Mouse (Mus musculus) heart, postnatal 36 days (tissue): Measurements from ENCODE around the gene Sgms1. TPM values are rescaled to one million over a fixed set of nuclear protein-coding genes. Genes with fewer than 3 reads are reported as not detected.

ENCODE experiments used
- DNase-seq, 2 experiments: peaks; one replicate each; pipeline ENCODE4 v3.0.0; 2021 to 2022
- intact Hi-C: fragments of 180-260 bp; cut with DNase I; formaldehyde crosslinking; loops from one replicate; pipeline ENCODE4 v1.15.1; 2025
- total RNA-seq, 2 experiments: library from RNA; stranded (reverse); gene quantifications; 2 replicates each; pipeline ENCODE4 v1.2.3; 2021

Gene Sgms1
- 10 to 100 TPM; 60.2 to 76.0 TPM for total RNA-seq

DNA sequence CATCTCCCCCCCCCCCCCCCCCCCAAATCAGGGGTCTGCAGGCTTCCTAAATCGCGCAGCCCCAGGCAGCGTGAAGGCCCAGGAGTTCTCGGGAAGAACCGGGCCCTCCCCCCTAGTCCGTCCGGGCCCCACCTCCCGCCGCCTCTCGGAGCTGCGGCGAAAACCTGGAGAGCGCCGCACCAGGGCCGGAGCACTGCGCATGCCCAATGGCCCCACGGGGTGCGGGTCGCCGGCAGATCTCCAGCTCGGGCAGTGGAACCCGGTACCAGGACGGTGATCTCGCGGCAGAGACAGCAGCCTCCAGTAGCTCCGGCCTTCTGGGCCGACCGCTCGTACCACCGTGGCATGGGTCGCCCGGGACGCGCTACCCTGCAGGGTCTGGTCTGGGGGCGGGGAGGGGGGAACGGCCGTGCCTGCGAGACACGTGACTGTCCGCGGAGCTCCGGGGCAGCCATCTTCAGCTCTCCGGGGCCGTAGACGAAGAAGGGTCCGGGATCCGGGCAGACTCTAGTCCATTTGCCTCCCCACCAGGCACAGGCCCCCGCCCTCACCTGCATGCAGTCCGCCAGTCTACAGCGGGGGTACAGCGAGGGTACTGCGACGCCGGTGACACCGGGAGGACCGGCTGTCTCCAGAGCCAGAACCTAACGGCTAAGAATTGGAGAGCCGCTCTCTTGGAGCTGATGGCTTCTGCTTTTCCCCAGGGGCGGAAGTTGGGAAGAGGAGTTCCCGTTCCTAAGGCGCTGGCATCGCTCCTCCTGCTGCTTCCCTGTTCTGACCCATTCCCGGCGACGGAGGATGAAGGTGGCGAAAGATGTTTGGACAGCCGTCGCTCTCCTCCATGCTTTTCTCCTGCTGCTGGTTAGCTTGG lies at the start of gene Sgms1:
Gene Sgms1, minus strand, starts transcription at position 714 of the 871 bp plus-strand sequence.
- intact Hi-C loops: loop anchor here (2.0 to 5.0 kb wide), 8 partner anchors 16 to 282 kb away; no protein-coding TSS in a partner anchor
- DNase-seq: peak; percentile 93 to 95

DNA sequence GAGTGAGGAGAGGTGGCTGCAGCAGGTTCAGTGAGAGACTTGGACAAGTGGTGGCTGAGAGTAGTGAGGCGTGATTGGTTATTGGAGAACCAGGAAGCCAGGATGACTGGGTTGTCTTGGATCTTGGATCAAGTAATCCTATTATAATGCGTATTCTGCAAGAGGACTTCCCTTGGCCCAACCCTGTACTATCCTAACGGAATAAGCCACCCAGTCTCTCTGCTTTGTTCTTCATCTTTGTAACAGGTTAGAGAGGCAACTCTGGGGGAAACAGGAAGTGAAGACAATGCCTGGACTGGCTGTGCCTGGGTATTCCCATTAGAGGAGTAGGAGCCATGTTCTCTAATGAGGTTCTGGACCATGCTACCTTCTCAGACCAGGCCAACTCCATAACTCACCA lies 36.3 kb upstream of the Sgms1 start:
- DNase-seq: no peak
- intact Hi-C loops: no loop called here

DNA sequence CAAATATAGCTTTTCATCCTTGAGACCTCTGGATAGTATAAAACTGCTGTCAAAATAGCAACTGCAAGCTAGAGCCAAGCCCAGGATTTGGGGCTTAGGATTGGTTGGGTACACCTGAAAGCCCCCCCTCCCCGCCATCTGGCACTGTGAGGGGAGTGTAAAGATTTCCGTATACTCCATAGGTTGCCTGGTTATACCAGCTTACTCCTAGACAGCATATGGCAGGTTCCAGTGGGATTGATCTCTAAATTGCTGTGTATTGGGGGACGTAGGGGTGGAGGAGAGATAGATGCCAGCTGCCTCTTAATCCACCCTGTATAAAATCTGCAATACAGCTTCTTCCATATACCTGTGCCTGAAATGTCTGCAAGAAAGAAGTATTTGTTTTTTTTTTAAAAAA lies 35.2 kb upstream of the Sgms1 start:
- DNase-seq: no peak
- intact Hi-C loops: no loop called here

DNA sequence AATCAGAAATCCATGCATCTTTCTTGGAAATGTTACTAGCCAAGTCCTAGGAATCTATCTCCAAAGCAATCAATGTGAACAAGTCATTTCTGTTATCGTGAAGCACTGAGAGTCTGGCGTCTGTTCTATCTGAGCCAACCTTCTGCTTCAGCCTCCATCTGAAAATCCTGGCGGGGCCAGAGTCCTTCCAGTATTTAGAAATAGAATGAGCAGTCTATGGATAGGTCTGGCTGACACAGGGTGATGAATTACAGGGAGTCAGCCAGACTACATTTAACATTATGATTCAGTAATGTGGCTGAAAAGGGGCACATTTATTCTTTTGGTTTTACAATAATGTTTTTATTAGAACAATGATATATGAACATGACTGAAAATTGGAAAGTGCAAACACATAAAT lies 29.6 kb upstream of the Sgms1 start:
- intact Hi-C loops: no loop called here
- DNase-seq: no peak

DNA sequence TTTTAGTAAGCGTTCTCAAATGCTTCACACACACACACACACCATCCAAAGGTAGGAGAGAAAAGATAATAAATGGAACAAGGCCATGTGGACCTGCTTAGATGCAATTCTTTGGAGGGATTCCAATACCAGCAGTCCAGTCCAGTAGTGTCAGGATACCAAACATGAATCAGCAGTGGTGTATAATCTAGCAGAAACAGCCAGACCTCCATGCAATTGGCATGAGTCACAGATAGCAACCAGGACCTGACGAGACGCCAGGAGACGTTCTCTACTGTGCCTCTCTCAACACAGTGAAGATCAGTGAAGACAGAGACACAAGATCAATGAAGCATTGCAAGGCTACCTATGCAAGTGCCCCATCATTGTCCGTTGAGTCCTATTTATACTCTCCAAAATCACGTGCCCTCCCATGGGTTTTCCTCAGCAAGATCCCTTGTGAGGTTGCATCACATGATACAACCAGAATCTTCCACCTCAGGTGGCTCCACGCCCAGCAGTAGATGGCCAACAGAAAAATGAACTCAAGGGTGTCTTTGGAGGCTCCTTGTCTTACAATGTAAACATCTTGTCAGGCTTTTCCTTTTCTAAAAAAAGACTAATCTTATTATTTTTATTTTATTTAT lies 27.3 kb upstream of the Sgms1 start:
- intact Hi-C loops: no loop called here
- DNase-seq: no peak

DNA sequence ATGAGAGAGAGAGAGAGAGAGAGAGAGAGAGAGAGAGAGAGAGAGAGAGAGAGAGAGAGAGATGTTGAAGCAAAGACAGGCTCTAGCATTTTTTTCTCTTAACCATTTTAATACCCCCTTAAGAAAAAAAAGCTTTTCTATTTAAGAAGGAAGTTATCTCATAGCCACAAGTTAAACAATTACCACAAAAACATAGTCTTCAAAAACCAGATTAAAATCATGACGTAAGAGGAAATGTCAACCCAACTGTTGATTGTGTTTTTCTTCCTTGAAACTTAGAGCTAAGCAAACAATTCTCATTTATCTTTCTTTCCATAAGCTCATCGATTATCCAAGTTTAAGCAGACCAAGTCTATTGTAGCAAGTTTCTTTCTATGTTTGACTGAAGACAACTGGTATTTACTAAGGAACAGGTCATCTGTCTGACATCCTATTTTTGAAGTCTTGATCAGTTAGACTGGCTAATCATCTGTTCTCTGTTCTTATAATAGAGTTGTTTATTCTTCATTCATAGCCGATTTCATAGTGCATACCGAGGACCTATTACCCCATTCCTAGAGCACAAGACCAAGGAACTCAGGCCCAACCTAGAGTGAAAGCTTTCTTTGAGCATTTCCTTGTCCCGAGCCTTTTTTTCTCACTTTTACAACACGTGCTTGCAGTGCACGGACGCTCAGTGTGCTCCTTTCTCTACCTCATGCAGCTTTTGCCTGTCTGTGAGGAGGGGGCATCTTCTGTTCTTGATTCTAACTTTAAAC lies 20.3 kb upstream of the Sgms1 start:
- intact Hi-C loops: no loop called here
- DNase-seq: no peak

DNA sequence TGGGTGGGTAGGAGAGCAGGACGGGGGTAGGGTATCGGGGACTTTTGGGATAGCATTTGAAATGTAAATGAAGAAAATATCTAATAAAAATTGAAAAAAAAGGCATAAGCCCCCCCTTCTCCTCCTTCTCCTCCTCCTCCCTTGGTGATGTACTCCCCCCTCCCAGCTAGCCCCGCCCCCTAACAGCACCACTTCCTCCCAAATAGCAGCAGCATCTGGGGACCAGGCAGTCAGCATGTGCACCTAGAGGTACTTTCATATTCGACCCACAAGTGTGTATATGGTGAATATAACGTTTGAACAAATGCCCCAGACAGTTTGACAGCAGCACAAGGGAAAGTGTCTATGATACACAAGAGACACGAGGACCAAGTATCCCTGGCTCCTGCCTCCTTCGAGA lies 17.2 kb upstream of the Sgms1 start:
- no peak for DNase-seq
- intact Hi-C loops: no loop called here

DNA sequence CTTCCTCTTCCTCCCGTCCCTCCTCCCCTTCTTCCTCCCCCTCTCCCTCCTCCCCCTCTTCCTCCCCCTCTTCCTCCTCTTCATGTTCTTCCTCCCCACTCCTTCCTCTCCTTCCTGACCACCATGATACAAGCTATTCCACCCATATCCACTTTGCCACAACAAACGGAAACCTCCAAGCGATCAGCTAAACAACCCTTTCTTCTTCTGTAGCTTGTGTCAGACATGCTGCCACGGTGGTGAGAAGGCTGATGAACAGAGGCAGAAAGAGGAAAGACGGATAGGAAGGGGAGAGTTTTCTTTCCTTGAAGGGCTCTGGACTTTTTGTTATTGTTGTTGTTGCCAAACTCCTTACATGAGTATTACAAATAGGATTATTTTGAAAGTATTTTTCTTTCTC lies 14.9 kb upstream of the Sgms1 start:
- DNase-seq: no peak
- intact Hi-C loops: no loop called here

DNA sequence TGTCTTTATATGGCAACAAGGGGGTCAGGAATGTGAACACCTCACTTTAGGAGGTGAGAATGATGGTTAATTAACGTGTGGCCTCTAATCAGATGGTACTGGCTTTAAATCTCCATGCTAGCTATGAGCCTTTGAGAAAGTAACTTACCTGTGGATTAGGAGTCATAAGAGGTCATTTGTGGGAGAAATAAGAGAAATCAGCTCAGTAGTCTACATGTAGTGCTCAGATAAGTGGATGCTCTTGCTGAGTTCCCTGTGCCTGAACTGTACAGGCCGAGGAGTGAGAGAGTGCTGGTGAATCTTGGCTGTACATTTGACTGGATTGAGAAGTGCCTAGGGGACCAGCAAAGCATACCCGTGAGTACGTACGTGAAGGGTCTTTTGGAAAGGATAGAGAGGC lies 14.3 kb upstream of the Sgms1 start:
- intact Hi-C loops: no loop called here
- no peak for DNase-seq

DNA sequence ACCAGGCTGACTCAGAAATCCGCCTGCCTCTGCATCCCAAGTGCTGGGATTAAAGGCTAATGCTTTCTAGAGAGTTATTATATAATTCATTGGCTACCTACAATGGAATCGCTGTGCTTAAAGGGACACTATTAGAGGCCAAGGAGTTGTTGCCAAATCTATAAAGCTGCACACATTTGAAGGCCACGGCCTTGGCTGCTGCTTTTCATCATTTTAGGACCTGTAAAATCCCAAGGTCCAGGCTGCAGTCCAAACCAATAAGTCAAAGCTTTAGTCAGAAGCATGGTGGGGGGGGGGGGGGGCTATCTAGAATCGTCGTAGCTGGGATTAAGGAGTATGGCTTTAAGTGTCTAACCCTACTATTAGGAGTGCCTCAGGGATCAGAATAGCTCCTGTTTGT lies 9.0 kb upstream of the Sgms1 start:
- no peak for DNase-seq
- intact Hi-C loops: no loop called here

DNA sequence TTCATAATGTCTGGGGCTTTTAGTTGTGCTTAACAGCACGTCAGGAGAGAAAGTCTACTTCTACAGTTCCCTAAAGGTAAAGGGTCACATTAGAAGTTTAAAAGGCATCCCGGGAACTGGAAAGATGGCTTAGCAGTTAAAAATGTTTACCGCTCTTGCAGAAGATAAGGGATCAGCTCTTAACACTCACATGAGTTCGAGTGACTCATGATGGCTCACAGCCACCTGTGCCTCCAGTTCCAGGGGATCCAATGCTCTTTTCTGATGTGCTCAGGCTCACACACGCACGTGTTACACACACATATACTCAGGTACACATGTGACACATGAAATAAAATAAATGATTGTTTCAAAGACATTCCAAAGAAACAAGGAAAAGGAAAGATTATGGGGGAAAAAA lies 6.8 kb upstream of the Sgms1 start:
- DNase-seq: no peak
- intact Hi-C loops: no loop called here

DNA sequence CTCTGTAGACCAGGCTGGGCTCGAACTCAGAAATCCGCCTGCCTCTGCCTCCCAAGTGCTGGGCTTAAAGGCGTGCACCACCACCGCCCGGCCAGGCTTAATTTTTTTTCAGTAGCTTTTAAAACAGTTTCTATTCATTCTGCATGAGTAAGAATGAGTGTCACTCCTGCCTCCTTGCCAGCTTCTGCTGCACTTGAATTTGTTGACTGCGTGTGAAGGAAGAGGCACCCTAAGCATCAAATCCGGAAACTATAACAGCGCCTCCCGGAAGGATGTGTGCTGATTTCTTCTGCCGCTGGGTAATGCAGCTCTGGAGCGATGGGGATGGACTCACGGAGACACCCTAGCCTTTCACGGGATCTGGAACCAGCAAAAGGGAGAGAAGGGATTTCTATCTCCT lies 5.3 kb upstream of the Sgms1 start:
- intact Hi-C loops: loop anchor here (5.0 kb wide), 1 partner anchor 268 kb away; no protein-coding TSS in a partner anchor
- DNase-seq: no peak

DNA sequence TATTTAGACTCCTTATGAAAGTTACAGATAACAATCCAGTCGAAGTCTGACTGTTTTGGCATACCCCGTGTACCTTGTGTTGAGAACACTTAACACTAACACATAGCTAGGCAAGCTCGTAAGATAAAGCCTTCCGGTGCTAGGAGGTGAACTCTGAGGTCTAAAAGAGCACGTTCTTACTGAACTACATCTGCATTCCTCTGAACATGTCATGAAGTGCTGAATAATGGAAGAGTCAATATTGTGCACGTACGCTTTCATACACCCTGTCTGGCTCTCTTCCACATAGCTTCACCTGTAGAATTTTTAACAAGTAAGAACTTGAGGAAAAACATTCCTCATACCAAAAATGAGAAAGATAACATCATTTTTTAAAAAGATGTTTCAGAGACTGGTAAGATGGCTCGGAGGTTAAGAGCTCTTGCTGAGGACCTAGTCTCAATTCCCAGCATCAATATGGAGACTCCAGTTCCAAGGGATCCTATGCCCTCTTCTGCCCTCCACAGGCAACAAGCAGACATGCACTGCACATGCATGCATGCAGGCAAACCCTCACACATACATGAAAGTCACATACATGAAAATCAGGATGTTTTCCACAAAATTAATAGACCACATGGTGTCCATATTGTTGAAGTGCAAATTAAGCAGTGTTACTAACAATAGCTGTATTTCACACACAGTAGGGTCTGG lies 4.4 kb upstream of the Sgms1 start:
- intact Hi-C loops: loop anchor here (5.0 kb wide), 1 partner anchor 267 kb away; no protein-coding TSS in a partner anchor
- no peak for DNase-seq

DNA sequence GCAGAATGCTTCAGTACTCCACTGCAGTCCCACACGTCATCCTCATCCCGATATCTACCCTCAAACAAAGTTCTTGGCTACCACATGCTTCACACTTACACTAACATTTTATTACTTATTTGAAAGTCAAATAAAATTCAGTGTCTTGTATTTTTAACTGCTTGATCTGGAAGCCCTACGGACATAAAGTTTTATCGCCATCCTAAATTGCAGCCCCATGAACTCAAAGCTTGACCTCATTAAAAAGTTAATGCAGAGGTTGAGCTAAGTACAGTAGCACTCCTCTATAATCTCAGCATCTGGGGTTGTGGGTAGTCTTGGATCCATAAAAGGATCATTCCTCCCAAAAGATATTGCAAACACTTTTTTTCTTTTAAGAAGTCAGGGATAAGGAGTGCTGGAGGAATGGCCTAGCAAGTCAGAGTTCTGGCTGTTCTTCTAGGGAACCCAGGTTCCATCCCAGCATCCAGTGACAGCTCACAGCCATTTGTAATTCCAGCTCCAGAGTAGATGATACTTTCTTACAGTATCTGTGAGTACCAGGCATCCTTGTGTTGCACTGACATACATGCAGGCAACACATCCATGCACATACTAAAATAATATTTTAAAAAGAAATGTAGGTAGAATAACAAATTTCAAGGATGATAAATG lies 3.7 kb upstream of the Sgms1 start:
- no peak for DNase-seq
- intact Hi-C loops: loop anchor here (5.0 kb wide), 1 partner anchor 266 kb away; no protein-coding TSS in a partner anchor

DNA sequence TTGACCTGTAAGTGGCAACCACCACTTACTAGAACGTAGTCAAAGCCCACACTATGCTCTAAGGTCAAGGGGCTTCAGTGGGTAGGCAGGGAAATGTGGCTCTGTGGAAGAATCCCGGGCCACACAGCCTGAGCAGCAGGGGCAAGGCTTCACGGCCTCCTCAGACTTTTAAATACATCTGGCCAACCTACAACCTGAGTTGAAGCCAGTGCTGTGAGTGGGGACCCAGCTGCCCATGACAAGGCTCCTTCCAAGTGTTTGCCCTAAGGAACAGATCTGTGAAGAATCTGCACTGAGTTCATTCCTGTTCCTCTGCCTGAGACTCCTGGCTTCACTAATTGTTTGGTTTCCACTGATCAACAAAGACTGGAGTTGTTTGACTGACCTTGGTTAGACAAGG lies 1.9 kb upstream of the Sgms1 start:
- DNase-seq: no peak
- intact Hi-C loops: loop anchor here (5.0 kb wide), 1 partner anchor 264 kb away; no protein-coding TSS in a partner anchor

DNA sequence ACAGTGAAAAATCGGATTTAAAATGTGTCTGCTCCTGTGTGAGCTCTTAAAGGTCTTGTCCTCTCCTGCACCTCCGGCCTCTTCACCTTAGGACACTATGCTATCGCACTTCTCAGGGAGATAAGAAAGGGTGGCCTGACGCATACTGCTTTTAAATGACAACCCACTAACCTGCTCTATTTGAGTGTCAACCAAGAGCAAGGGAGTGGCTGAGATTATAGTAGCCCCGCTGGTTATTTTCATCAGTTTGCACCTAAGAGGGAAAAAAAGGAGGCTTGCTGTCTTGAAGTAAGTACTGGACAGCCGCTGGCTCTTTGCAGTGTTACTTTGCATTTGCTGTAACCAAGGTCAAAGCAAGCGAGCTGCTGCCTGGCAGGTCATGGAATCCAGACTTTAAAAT lies 602 bp upstream of the Sgms1 start:
- DNase-seq: no peak
- intact Hi-C loops: loop anchor here (5.0 kb wide), 1 partner anchor 263 kb away; no protein-coding TSS in a partner anchor

DNA sequence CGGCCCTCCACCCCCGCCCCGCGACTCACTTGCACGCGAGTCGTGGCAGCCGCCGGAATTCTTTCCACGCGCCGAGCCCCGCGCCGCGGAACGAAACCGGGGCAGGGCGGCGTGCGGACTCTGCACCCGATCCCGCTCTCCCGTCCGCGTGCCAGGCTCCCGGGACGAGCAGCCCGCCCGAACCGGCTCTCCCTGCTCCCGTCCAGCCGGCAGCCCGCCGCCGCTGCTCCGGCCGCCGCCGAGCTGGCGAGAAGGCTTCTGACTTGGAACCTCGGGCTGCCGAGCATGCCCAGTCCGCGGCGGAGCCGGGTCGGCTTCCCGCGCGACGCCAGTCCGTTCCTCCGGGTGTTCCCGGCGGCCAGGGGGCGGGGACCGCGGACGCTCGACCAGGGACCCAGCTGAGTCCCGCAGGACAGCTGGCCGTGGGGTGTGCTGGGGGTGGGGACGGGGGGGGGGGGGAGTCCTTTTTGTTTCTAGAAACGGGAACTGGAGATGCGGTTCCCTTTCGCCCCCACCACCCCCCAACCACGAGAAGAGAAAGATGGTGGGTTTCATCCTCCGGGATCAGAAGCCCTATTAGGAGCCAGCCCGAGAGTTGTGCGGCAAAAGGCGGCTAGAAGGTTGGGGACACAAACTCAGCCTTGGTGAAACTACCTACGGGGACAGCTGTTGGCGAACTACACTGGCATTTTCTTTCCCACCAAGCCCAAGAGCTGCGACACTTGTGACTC lies 1.2 kb downstream of the Sgms1 start:
- intact Hi-C loops: loop anchor here (2.0 to 5.0 kb wide), 8 partner anchors 16 to 282 kb away; no protein-coding TSS in a partner anchor

DNA sequence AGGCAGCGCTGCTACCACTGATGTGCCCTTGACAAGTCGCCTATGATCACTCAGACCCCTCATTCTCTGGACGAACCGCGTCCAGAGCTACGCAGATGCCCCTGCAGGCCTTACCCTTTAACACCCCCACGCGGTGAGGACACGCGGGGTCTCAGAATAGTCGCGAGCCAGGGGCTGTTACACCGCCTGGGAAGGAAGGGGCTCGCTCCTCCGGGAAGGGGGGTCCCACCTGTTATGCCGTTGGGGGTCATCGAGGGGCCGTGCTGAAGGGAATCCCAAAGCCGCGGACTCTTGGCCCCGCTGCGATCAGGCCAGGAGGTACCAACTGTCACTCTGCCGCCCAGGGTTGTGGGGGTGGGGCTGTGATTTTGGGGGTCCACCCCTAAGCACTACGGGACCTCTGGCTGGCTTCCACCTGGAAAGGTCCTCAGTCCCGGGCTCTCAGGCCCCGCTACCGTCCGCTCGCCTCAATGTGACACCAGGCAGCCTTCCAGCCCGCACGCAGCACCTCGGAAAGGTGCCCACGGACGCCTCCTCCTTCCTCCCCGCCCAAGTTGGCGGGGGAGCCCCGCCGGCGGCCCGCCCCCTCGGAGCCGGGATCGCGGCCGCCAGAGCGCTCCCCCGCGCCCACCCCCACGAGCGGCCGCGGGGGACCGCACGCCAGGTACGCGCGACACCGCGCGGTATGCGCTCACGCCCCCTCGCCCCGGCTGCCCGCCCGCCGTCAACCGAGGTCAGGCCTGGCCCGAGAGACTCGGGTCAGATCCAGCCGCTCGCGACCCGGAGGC lies 1.9 kb downstream of the Sgms1 start:
- intact Hi-C loops: loop anchor here (2.0 to 5.0 kb wide), 9 partner anchors 15 to 281 kb away; no protein-coding TSS in a partner anchor
- DNase-seq: peak; percentile 69 to 75

More for the DNA sequence above, 1.2 kb downstream of the Sgms1 start:
- peak; percentile 93 to 94 for DNase-seq
